Mouse (Mus musculus) embryonic fibroblast, embryonic 13.5 days (primary cell): ENCODE measurements around the gene Shld1. TPM values are rescaled to one million over a fixed set of nuclear protein-coding genes. Genes with fewer than 3 reads are reported as not detected.

ENCODE experiments used
- H3K27ac ChIP-seq: 2 replicates; pipeline ENCODE4 v1.5.1; 2012; ENCODE audit warnings: low read length, control low read depth, inconsistent platforms; ENCODE audit not compliant: insufficient read depth
- H3K4me1 ChIP-seq: 2 replicates; pipeline ENCODE4 v1.6.1; 2011; ENCODE audit warnings: low read length; ENCODE audit not compliant: control insufficient read depth, insufficient read depth
- H3K4me3 ChIP-seq: 2 replicates; pipeline ENCODE4 v1.5.1; 2011; ENCODE audit warnings: mild to moderate bottlenecking, control low read depth, low read length; ENCODE audit not compliant: insufficient read depth
- CTCF ChIP-seq: IDR thresholded peaks from 2 replicates; pipeline ENCODE4 v1.5.1; 2011; ENCODE audit warnings: mild to moderate bottlenecking, control low read depth, low read length, moderate library complexity, borderline replicate concordance; ENCODE audit not compliant: insufficient read depth
- POLR2A ChIP-seq: IDR thresholded peaks from 2 replicates; pipeline ENCODE4 v1.6.1; 2011; ENCODE audit warnings: low read depth, mild to moderate bottlenecking, control low read depth, low read length, moderate library complexity
- polyA plus RNA-seq: library from polyadenylated mRNA; stranded (reverse); fragments of >200 nt; gene quantifications from 2 replicates; pipeline ENCODE4 v1.2.4, GENCODE M21; 2011; ENCODE audit warnings: low read depth; ENCODE audit not compliant: missing spikeins, insufficient read length

The Shld1 gene
- polyA plus RNA-seq, 1 experiment: 5.3 TPM

DNA sequence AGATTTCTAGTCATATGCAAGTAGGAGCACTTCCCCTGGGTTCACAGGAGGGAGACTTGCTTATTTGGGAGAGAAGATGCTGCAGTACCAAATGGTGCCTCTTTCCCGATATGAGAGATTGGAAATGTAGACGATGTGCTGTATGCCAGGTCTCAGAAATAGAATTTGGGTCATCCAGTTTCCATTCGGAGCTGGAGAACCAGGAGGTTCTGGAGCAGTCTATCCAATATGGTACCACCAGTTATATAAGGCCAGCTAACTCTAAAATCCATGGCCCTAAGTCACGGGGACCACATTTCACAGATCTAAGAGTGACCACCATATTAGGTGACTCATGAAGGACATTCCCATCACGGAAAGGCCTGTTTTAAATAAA lies 30.8 kb downstream of the Shld1 start:
- TF ChIP-seq POLR2A (no peak), CTCF (no peak)
- no peak overlapping the region for H3K4me3 ChIP-seq
- peaks cover 2% of the 10 kb centered on the region; the same call in 1 of the 2 replicates for H3K4me1 ChIP-seq
- no peak overlapping the region for H3K27ac ChIP-seq

GRCm38 (mm10) chr2:132720921-132721566 lies 34.3 kb downstream of the Shld1 start:
- Histone ChIP-seq H3K27ac (no peak overlapping the region), H3K4me1 (no peaks in the 10 kb centered on the region), H3K4me3 (no peak overlapping the region)
- TF ChIP-seq POLR2A (no peak), CTCF (no peak)

GRCm38 (mm10) chr2:132721844-132722243 lies 35.1 kb downstream of the Shld1 start:
- no peak overlapping the region for H3K27ac ChIP-seq
- no peak for TF ChIP-seq POLR2A
- no peak for TF ChIP-seq CTCF
- no peaks in the 10 kb centered on the region for H3K4me1 ChIP-seq
- no peak overlapping the region for H3K4me3 ChIP-seq

GRCm38 (mm10) chr2:132723958-132724431 lies 37.3 kb downstream of the Shld1 start:
- TF ChIP-seq POLR2A (no peak), CTCF (no peak)
- Histone ChIP-seq H3K4me1 (no peaks in the 10 kb centered on the region), H3K27ac (no peak overlapping the region), H3K4me3 (no peak overlapping the region)

DNA sequence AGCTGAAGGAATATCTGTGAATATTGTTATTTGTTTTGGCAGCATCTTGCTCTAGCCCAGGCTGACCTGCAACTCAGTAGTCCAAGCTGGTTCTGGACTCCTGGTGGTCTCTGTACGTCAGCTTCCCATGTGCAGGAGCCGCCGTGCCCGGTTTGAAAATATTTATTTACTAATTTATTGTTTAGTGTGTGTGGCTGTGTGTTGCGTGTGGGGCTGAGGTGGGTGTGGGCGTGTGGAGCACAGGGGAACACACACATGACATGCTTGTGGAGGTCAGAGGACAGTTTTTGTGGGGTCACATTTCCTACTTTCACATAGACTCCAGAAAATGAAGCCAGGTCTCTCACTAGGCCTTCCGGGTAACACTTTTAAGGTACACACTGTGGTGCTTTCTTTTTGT lies 37.8 kb downstream of the Shld1 start:
- H3K4me3 ChIP-seq: no peak overlapping the region
- no peak for TF ChIP-seq CTCF
- no peak for TF ChIP-seq POLR2A
- no peaks in the 10 kb centered on the region for H3K4me1 ChIP-seq
- no peak overlapping the region for H3K27ac ChIP-seq

- Histone ChIP-seq H3K4me3 (no peak overlapping the region), H3K4me1 (no peaks in the 10 kb centered on the region), H3K27ac (no peak overlapping the region)
- TF ChIP-seq POLR2A (no peak), CTCF (no peak)
These were observed 38.7 kb downstream of the Shld1 start for GRCm38 (mm10) chr2:132725376-132725905.

- Histone ChIP-seq H3K4me1 (no peaks in the 10 kb centered on the region), H3K4me3 (no peak overlapping the region), H3K27ac (no peak overlapping the region)
- TF ChIP-seq POLR2A (no peak), CTCF (no peak)
These were observed 39.4 kb downstream of the Shld1 start for GRCm38 (mm10) chr2:132726156-132726555.

DNA sequence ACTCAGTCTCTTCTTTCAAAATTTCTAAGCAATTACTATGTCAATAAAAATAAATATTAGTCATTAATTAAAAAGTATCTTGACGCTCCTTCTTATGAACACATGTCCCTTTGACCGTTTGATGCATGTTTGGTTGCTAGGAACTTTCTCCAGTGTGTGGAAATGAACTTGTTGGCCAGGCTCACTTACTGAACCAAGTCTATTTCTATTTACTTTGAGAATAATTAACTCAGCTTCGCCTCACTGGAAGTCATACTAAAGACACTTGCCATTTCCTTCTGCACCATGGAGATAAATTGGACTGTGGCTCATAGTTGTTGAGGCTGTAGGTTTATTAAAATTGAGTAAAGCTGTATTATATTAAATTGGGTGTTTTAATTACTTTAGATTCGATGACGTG lies 46.2 kb downstream of the Shld1 start:
- Histone ChIP-seq H3K4me3 (no peak overlapping the region), H3K4me1 (no peaks in the 10 kb centered on the region), H3K27ac (no peak overlapping the region)
- TF ChIP-seq POLR2A (no peak), CTCF (no peak)

DNA sequence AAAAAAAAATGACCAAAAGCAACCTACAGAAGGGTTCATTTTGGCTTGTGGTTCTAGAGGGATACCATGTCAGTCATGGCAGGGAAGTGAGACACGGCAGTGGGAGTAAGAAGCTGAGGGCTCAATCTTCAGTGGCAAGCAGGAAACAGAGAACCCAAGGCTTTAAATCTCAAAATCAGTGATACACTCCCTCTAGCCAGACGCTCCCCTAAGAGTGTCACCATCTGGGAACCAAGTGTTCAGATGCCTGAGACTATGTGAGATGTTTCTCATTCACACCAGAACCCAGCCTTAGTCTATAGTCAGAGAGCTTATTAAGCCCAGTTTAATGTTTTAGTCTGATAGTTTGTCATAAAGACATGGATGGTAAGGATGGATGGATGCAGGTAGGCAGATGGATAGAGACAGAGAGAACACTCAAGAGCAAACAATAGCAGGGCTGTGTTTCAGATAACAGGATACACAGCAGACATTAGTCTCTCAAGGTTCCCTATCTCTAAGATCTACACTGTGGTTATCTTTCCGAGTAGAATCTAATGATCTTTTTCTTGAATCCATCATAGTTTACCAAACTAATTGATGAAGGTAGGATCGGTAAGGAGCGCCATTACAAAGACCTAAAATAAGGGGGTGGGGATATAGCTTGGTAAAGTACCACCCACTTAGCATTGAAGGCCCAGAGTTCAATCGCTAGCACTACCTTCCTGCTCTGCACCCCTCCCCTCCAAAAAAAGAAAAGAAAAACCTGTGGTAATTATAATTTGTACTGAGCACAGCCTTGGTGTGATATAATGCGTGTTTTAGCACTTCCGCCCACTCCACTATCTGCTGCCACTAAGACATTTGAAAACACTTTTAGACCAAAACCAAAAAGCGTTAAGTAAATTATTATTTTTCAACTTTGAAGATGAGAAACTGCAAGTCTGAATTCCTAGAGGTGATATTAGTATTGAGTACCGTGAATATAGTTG lies 47.2 kb downstream of the Shld1 start:
- TF ChIP-seq CTCF (no peak), POLR2A (no peak)
- no peak overlapping the region for H3K27ac ChIP-seq
- no peak overlapping the region for H3K4me3 ChIP-seq
- no peaks in the 10 kb centered on the region for H3K4me1 ChIP-seq
